Mouse (Mus musculus) CH12.LX (cell line): ENCODE results near the gene Adamtsl5. TPM values are rescaled to one million over a fixed set of nuclear protein-coding genes. Genes with fewer than 3 reads are reported as not detected.

Source experiments
- DNase-seq: peaks from one replicate; pipeline ENCODE4 v3.0.0-alpha.2; 2013; ENCODE audit errors: extremely low read depth
- H3K27ac ChIP-seq: 2 replicates; pipeline ENCODE4 v1.5.1; 2012; ENCODE audit warnings: low read depth, mild to moderate bottlenecking, control low read depth, moderate library complexity; ENCODE audit not compliant: insufficient read depth
- H3K27me3 ChIP-seq: replicated peaks from 2 replicates; pipeline ENCODE3; 2012; ENCODE audit warnings: inconsistent platforms
- H3K36me3 ChIP-seq, 2 experiments: replicated peaks in 1 of 2; 2 replicates each; pipeline versions ENCODE3 to v1.6.1; 2012; ENCODE audit warnings: inconsistent platforms in 1 of 2, low read length in 1 of 2, mild to moderate bottlenecking in 1 of 2, mixed read lengths in 1 of 2, moderate library complexity in 1 of 2; ENCODE audit not compliant: control insufficient read depth in 1 of 2, insufficient read depth in 1 of 2
- H3K4me1 ChIP-seq, 2 experiments: 2 replicates each; pipeline ENCODE4 v1.6.1; 2012; ENCODE audit warnings: inconsistent platforms in 1 of 2, moderate library complexity in 1 of 2; ENCODE audit not compliant: insufficient read depth in 2 of 2, control insufficient read depth in 1 of 2
- H3K4me2 ChIP-seq: 2 replicates; pipeline ENCODE4 v1.6.1; 2012; ENCODE audit warnings: low read depth, mild to moderate bottlenecking, control low read depth; ENCODE audit not compliant: poor library complexity, insufficient read depth, severe bottlenecking
- H3K4me3 ChIP-seq, 3 experiments: fragments of 150-350 bp in 1 of 3; sonication (generic) in 1 of 3; replicated peaks in 1 of 3; 2 replicates each; pipeline versions ENCODE3 to v1.5.1; 2011 to 2012; ENCODE audit warnings: low read depth in 2 of 3, low read length in 2 of 3, mild to moderate bottlenecking in 2 of 3, moderate library complexity in 2 of 3, control low read depth in 1 of 3, improper control_type of control experiment in 1 of 3, inconsistent platforms in 1 of 3, mixed read lengths in 1 of 3; ENCODE audit not compliant: poor library complexity in 1 of 3
- H3K79me2 ChIP-seq: replicated peaks from 2 replicates; pipeline ENCODE4 v1.6.1; 2012; ENCODE audit warnings: mild to moderate bottlenecking, moderate library complexity; ENCODE audit not compliant: control insufficient read depth, poor library complexity, insufficient read depth, severe bottlenecking; ENCODE audit errors: extremely low read depth
- H3K9ac ChIP-seq: 2 replicates; pipeline ENCODE4 v1.6.1; 2012; ENCODE audit warnings: low read depth, mild to moderate bottlenecking, control low read depth, moderate library complexity; ENCODE audit not compliant: insufficient read depth
- H3K9me3 ChIP-seq: replicated peaks from 2 replicates; pipeline ENCODE3; 2012; ENCODE audit warnings: low read length, inconsistent platforms, mixed read lengths
- CTCF ChIP-seq, 2 experiments: IDR thresholded peaks in 1 of 2; conservative IDR thresholded peaks in 1 of 2; 2 replicates each; pipeline ENCODE4 v1.5.1; 2011 to 2012; ENCODE audit warnings: low read depth in 2 of 2, low read length in 2 of 2, improper control_type of control experiment in 1 of 2, inconsistent platforms in 1 of 2, mild to moderate bottlenecking in 1 of 2, moderate library complexity in 1 of 2
- E2F4 ChIP-seq: IDR thresholded peaks from 2 replicates; pipeline ENCODE4 v1.6.1; 2011; ENCODE audit warnings: low read depth, low read length, improper control_type of control experiment; ENCODE audit not compliant: insufficient replicate concordance
- ELF1 ChIP-seq: IDR thresholded peaks from 2 replicates; pipeline ENCODE4 v1.6.1; 2014; ENCODE audit warnings: low read depth, mild to moderate bottlenecking, inconsistent platforms, low read length, improper control_type of control experiment
- EP300 ChIP-seq: IDR thresholded peaks from 2 replicates; pipeline ENCODE4 v1.6.1; 2011; ENCODE audit warnings: low read length, improper control_type of control experiment
- IRF4 ChIP-seq: IDR thresholded peaks from 2 replicates; pipeline ENCODE4 v1.6.1; 2014; ENCODE audit warnings: low read depth, mild to moderate bottlenecking, inconsistent platforms, low read length, improper control_type of control experiment
- JUN ChIP-seq: IDR thresholded peaks from 2 replicates; pipeline ENCODE4 v1.6.1; 2011; ENCODE audit warnings: low read depth, mild to moderate bottlenecking, low read length, improper control_type of control experiment, moderate library complexity; ENCODE audit not compliant: insufficient read depth
- JUND ChIP-seq: conservative IDR thresholded peaks from 2 replicates; pipeline ENCODE4 v1.6.1; 2011; ENCODE audit warnings: low read depth, low read length, improper control_type of control experiment
- KAT2A ChIP-seq: IDR thresholded peaks from 2 replicates; pipeline ENCODE4 v1.6.1; 2012; ENCODE audit warnings: low read length, improper control_type of control experiment, inconsistent platforms; ENCODE audit not compliant: insufficient replicate concordance
- MAFK ChIP-seq: IDR thresholded peaks from 2 replicates; pipeline ENCODE4 v1.6.1; 2011; ENCODE audit warnings: low read length, improper control_type of control experiment; ENCODE audit not compliant: insufficient replicate concordance
- MAZ ChIP-seq: IDR thresholded peaks from 2 replicates; pipeline ENCODE4 v1.6.1; 2012; ENCODE audit warnings: low read depth, mild to moderate bottlenecking, inconsistent platforms, low read length, improper control_type of control experiment, moderate library complexity
- MEF2A ChIP-seq: IDR thresholded peaks from 2 replicates; pipeline ENCODE4 v1.6.1; 2014; ENCODE audit warnings: low read depth, mild to moderate bottlenecking, inconsistent platforms, low read length, improper control_type of control experiment, borderline replicate concordance
- NRF1 ChIP-seq: IDR thresholded peaks from 2 replicates; pipeline ENCODE4 v1.6.1; 2014; ENCODE audit warnings: low read depth, mild to moderate bottlenecking, inconsistent platforms, low read length, improper control_type of control experiment, moderate library complexity
- POLR2AphosphoS2 ChIP-seq: IDR thresholded peaks from 2 replicates; pipeline ENCODE4 v1.6.1; 2011; ENCODE audit warnings: low read depth, low read length, improper control_type of control experiment
- RCOR1 ChIP-seq: conservative IDR thresholded peaks from 2 replicates; pipeline ENCODE4 v1.6.1; 2012; ENCODE audit warnings: low read depth, mild to moderate bottlenecking, inconsistent platforms, low read length, improper control_type of control experiment
- TBP ChIP-seq: conservative IDR thresholded peaks from 2 replicates; pipeline ENCODE4 v1.6.1; 2011; ENCODE audit warnings: low read depth, low read length, improper control_type of control experiment
- UBTF ChIP-seq: IDR thresholded peaks from 2 replicates; pipeline ENCODE4 v1.6.1; 2012; ENCODE audit warnings: low read depth, mild to moderate bottlenecking, inconsistent platforms, low read length, improper control_type of control experiment, moderate library complexity
- USF1 ChIP-seq: IDR thresholded peaks from 2 replicates; pipeline ENCODE4 v1.6.1; 2014; ENCODE audit warnings: low read depth, mild to moderate bottlenecking, inconsistent platforms, low read length, improper control_type of control experiment
- USF2 ChIP-seq: conservative IDR thresholded peaks from 2 replicates; pipeline ENCODE4 v1.6.1; 2011; ENCODE audit warnings: low read depth, low read length, improper control_type of control experiment
- ZKSCAN1 ChIP-seq: IDR thresholded peaks from 2 replicates; pipeline ENCODE4 v1.6.1; 2012; ENCODE audit warnings: low read depth, inconsistent platforms, low read length, improper control_type of control experiment, borderline replicate concordance
- ZNF384 ChIP-seq: IDR thresholded peaks from 2 replicates; pipeline ENCODE4 v1.6.1; 2012; ENCODE audit warnings: low read depth, low read length, improper control_type of control experiment, inconsistent platforms
- dilution Hi-C: fragments of 300-500 bp; cut with MboI; formaldehyde crosslinking; loops from 2 replicates; pipeline ENCODE4 v1.14.3; 2020; ENCODE audit warnings: low sequenced_read_pairs; ENCODE audit not compliant: extremely low pct_unique_long_range_greater_than_20kb, extremely low pct_ligation_motif_present
- in situ Hi-C: fragments of 300-500 bp; cut with MboI; formaldehyde crosslinking; loops from 3 replicates; pipeline ENCODE4 v1.14.3; 2019; ENCODE audit warnings: low sequenced_read_pairs, low pct_ligation_motif_present, low pct_unique_long_range_greater_than_20kb, mixed read lengths
- polyA plus RNA-seq: library from polyadenylated mRNA; unstranded; fragments of >175 nt; gene quantifications from 2 replicates; pipeline ENCODE4 v1.2.1, GENCODE M21; 2012; ENCODE audit warnings: low read depth; ENCODE audit not compliant: insufficient read length
- total RNA-seq, 2 experiments: library from RNA; depleted of rRNA; stranded (reverse); fragments of 300-350 nt in 1 of 2; fragments of >200 nt in 1 of 2; gene quantifications; 2 replicates each; pipeline ENCODE4 v1.2.3; 2012 to 2014

The Adamtsl5 gene
- total and polyA plus RNA-seq, 3 experiments: 0.16 to 0.55 (median 0.27) TPM

DNA sequence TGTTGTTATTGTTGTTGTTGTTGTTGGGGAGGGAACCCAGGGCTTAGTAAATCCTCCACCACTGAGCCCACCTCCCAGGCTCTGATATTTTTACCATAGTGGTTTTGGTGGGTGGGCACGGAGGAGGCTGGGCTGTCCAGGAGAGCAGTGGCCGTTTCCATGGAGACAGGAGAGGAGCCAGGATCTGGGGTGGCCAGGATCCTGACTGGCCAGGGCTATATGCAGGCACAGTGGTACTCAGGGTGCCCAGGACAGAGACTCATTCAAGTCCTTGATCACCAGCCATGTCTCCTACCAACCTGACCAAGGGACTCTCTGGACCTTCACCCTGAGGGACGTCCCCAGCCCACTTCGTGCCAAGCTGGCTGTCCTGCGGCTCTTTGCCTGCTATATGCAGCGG, 15.5 kb upstream of the Adamtsl5 start:
- dilution Hi-C loops: no loop called here
- in situ Hi-C loops: no loop called here
- DNase-seq: no peak
- H3K9me3 ChIP-seq: peaks cover 22% of the 10 kb centered on the region
- no peaks in the 10 kb centered on the region for H3K4me1 ChIP-seq
- no peak overlapping the region for H3K4me2 ChIP-seq
- no peaks in the 10 kb centered on the region for H3K79me2 ChIP-seq
- no peak for TF ChIP-seq ZKSCAN1
- TF ChIP-seq USF2: no peak
- no peak for TF ChIP-seq IRF4
- TF ChIP-seq TBP: no peak
- TF ChIP-seq JUND: no peak
- TF ChIP-seq E2F4: no peak
- TF ChIP-seq JUN: no peak
- no peak for TF ChIP-seq MEF2A
- TF ChIP-seq MAZ: no peak
- TF ChIP-seq EP300: no peak
- no peak for TF ChIP-seq KAT2A
- no peak for TF ChIP-seq ZNF384
- no peak for TF ChIP-seq MAFK
- no peak for TF ChIP-seq CTCF (conservative IDR thresholded peaks at IDR 0.05 in 1 of 2, IDR thresholded peaks at IDR 0.05 in 1 of 2; ENCODE audit: low read depth in 2 of 2, low read length in 2 of 2)
- TF ChIP-seq ELF1: no peak
- TF ChIP-seq POLR2AphosphoS2: no peak
- no peak overlapping the region for H3K9ac ChIP-seq
- no peak overlapping the region for H3K27ac ChIP-seq
- peaks cover 79% of the 10 kb centered on the region for H3K27me3 ChIP-seq
- no peaks in the 10 kb centered on the region for H3K36me3 ChIP-seq
- no peak overlapping the region for H3K4me3 ChIP-seq

DNA sequence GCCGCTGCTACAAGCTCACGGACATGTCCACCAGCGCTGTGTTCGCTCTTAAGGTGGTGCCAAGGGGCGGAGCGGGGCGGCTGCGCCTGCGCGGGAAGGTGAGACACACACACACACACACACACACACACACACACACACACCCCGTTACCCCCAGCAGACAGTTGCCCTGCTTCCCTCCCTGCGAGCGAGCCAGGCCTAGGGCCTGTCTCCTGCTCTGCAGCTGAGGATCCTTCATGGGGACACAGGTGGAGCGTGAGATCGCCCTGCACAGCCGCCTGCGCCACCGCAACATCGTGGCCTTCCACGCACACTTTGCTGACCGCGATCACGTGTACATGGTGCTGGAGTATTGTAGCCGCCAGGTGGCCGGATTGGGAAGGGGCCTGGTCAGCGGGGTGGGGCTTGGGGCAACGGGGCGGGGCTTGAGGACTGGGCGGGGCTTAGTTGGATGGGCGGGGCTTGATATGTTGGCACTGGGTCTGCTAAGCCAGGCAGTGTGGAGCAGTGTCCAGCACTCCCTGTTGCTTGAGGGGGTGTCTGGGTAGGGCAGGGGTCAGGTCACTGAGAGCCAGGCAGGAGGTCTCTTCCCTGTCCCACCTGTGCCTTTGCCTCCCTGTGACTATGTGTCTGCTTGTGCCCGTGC, 9.9 kb upstream of the Adamtsl5 start:
- Histone ChIP-seq H3K4me2 (no peak overlapping the region), H3K4me1 (no peaks in the 10 kb centered on the region), H3K27ac (no peak overlapping the region), H3K9me3 (peaks cover 29% of the 10 kb centered on the region), H3K27me3 (peaks cover 77% of the 10 kb centered on the region), H3K79me2 (no peaks in the 10 kb centered on the region), H3K4me3 (no peak overlapping the region), H3K9ac (no peak overlapping the region), H3K36me3 (no peaks in the 10 kb centered on the region)
- TF ChIP-seq UBTF: no peak
- no peak for TF ChIP-seq JUN
- TF ChIP-seq USF1: no peak
- TF ChIP-seq RCOR1: no peak
- no peak for TF ChIP-seq NRF1
- no peak for TF ChIP-seq POLR2AphosphoS2
- dilution Hi-C loops (no loop called here), in situ Hi-C loops (no loop called here)
- DNase-seq: no peak
